Mouse (Mus musculus): ENCODE data around the gene Pole. TPM values are rescaled to one million over a fixed set of nuclear protein-coding genes. Genes with fewer than 3 reads are reported as not detected.

Gene Pole
- polyA plus RNA-seq (2012; ENCODE audit: low replicate concordance), result 13.2 and 14.5 TPM in 2 replicates

DNA sequence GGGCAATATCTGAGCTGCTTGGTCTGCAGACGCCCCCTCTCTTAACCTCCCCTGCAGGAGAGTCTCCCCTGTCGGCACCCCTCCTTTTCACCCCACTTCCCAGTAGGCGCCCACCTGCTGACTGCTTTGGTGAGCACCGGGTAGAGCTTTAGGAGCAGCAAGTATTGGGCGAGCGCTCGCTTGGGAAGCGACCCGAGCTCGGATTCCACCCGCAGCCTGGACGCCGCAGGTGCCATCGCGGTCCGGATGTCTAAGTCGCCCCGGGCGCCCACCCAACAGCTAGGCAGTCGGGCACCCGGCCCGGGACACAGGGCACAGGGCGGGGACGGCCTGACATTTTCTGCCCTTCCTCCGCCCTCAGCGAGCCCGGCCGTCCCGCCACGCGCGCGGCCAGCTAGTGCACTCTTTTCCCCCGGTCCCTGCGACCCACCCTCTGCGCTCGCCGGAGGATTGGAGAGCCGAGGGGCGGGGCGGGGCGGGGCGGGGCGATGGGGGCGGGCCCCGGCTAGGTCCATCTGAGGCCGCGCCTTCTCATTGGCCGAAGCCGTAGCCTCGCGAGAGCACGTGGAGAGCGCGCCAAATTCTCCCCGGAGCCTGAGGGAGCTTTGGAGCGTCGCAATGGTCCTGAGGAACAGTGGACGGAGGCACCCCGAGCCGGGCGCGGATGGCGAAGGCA, at the start of gene Pole, which contains the start of gene Pxmp2:
Gene Pole, plus strand, starts transcription at position 537 of the 676 bp plus-strand sequence.
Gene Pxmp2, minus strand, starts transcription at position 417 of the 676 bp plus-strand sequence.

DNA sequence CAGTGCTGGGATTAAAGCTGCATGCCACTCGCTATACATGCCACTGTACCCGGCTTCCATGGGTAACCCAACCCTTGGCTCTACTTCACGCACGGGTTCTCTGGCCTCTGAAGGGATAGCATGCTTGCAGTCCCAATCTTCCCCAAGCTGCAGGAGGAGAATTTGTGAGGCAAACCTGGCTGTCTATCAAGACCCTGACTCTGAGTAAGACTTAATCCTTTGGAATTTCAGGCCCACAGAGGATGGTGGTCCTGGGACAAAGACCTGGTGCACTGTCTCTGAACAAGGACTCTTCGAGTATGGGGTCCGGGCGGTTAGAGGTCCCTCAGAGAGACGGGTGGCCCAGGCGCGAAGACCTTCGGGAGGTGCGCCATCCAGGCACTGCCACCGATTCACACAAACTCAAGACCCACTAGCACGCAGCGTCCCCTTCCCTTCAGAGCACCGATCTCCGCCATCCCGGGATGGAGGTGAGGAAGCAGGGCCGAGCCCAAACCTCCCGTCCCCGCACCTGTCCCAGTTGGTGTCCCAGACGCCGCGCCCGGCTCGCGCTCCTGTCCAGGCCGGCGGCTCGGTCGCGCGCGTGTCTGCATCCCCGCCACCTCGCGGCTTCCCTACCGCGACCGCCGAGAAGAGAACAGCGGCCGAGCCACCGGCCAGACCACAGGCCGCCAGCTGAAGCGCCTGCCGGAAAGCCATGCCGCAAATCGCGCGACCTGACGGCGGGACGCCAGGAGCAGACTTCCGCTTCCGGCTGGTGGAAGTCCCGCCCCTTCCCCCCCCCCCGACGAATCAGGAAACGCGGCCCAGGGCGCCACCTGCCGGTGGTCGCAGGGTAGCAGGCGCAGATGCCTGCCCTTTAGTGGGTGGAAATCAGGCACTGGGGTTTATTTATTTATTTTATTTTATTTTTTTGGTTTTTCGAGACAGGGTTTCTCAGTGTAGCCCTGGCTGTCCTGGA, 16.7 kb upstream of the Pole start, which contains the start of gene Pgam5:
Gene Pgam5, minus strand, starts transcription at position 773 of the 961 bp plus-strand sequence.

DNA sequence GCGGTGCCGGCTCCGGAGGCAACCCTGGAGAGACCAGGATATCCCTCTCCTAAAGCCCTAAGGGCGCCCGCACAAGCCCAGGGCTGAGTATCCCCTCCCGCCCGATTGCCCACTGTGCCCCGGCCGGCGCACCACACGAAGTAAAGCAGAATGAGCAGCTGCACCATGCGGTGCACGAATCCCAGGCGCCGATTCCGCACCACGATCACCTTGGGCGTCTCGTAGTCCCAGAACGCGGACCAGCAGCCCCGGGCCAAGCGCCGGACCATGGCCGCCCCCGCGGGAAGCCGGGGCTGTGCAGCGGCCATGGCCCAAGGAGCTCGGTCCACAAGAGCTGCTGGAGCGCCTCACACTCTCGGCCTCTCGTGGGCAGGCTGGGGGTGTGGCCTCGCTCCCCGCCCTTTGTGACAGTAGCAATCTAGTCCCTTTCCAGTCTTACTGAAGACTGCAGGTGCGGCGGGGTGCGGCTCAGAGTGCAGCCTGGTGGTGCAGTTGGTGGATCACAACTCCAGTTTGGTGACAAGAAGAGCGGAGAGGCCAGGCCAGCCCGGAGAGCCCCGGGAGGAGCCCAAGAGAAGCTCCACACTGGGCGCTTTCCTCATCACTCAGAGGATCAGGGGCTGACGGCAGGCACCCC, 56.7 kb downstream of the Pole start, which contains the start of gene P2rx2:
Gene P2rx2, minus strand, starts transcription at position 565 of the 637 bp plus-strand sequence.

DNA sequence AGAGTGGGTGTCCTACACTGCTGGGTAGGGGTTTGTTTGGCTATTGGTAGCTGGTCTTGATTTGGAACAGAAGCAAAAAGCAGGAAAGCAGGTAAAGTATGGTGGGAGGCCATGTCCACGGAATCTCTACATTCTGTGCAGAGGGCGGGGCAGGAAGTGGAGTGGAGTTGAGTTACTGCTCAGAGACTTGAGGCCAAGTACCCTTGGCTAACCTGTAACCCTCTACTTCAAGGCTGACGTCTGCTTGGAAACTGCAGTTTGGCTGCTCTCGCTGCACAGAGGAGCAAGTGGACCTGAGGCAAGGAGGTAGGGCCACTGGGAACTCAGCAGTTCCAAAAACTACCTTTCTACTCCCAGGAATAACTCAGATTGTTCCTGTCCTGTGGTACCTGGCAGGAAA, 58.4 kb downstream of the Pole start, which contains the start of gene Lrcol1:
Gene Lrcol1, plus strand, starts transcription at position 207 of the 400 bp plus-strand sequence.

Other genes with a start within 250 kb of the Pole start
- gene Gm17655, start 213.8 kb upstream of the Pole start, polyA plus RNA-seq (2012; ENCODE audit: low replicate concordance), result not detected in 2 replicates
- 0.16 TPM in 1 of 2 replicates, not detected in the other for gene Gm35315, start 191.9 kb upstream of the Pole start, polyA plus RNA-seq (2012; ENCODE audit: low replicate concordance)
- gene Plcxd1, start 186.3 kb upstream of the Pole start, polyA plus RNA-seq (2012; ENCODE audit: low replicate concordance), result 0.07 and 0.09 TPM in 2 replicates
- gene Gtpbp6, start 178.1 kb upstream of the Pole start, polyA plus RNA-seq (2012; ENCODE audit: low replicate concordance), result 42.7 and 89.3 TPM in 2 replicates
- gene Zfp605, start 176.2 kb upstream of the Pole start, polyA plus RNA-seq (2012; ENCODE audit: low replicate concordance), result 0.71 and 0.83 TPM in 2 replicates
- gene Chfr, start 150.5 kb upstream of the Pole start, polyA plus RNA-seq (2012; ENCODE audit: low replicate concordance), result 38.6 and 84.7 TPM in 2 replicates
- 0.50 and 3.7 TPM in 2 replicates for gene Golga3, start 109.6 kb upstream of the Pole start, polyA plus RNA-seq (2012; ENCODE audit: low replicate concordance)
- gene Ankle2, start 55.3 kb upstream of the Pole start, polyA plus RNA-seq (2012; ENCODE audit: low replicate concordance), result 5.8 and 7.4 TPM in 2 replicates
- gene Pgam5, start 16.4 kb upstream of the Pole start, polyA plus RNA-seq (2012; ENCODE audit: low replicate concordance), result 6.4 and 16.1 TPM in 2 replicates
- gene Pxmp2, start 120 bp upstream of the Pole start, polyA plus RNA-seq (2012; ENCODE audit: low replicate concordance), result 33.1 and 41.7 TPM in 2 replicates
- gene P2rx2, start 56.9 kb downstream of the Pole start, polyA plus RNA-seq (2012; ENCODE audit: low replicate concordance), result not detected in 2 replicates
- gene Lrcol1, start 58.4 kb downstream of the Pole start, polyA plus RNA-seq (2012; ENCODE audit: low replicate concordance), result not detected in 2 replicates
- gene Fbrsl1, start 162.2 kb downstream of the Pole start, polyA plus RNA-seq (2012; ENCODE audit: low replicate concordance), result 105 and 214 TPM in 2 replicates

All from leukemia stem cell, adult 10-12 weeks (primary cell).